Mouse (Mus musculus) ES-CJ7 (cell line): ENCODE measurements at regions not wholly inside any gene's neighbourhood (a gene's known extent, or its start where the extent isn't known, plus 50 kb on each side); places are given as distances from the start of the nearest gene placed in this dataset.
"Not testable (repeated sequence)": the region's sequence is repeated elsewhere in the genome, so short reads cannot be mapped to it uniquely, and the experiment has no call there.

Source experiments
- DNase-seq: peaks from one replicate; pipeline ENCODE4 v3.0.0; 2011; ENCODE audit warnings: low read depth, low spot score

DNA sequence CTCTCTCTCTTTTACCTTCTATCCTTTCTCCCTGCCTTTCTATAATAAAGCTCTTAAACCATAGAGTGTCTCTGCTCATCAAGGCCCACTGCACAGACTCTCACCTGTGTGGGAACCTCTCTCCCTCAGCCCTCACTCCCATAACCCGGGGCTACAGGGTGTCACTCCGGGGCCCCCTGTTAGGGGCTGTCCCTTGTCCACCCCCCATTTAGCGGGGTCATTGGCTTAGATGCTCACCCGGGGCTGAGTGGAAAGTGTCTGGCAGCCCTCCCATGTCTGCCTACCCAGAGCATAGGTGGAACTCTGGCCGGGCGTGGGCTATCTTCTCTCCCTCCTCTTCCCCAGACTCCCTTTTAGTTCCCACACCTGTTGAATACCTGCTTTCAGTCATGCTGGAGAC lies 116.4 kb downstream of the Zfp993 start:
- not testable (repeated sequence) for DNase-seq

DNA sequence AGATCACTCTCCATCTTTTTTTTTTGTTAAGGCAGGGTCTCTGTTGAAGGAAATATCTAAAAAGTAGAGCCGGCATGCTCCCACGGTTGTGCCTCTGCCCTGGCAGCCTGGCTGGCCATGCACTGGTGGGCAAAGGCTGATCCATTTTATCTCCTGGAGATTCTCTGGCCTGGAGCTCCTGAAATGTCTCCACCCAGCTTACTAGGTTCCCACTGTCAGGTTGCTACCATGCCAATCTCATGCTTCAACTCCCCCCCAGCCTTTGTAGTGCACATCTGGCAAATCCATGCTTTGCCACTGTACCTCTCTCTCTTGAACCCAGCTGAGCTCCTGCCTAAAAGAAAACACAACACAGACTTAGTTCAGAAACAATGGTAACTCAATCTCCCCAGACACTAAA lies 129.0 kb downstream of the Zfp993 start:
- DNase-seq = peak; percentile 11

DNA sequence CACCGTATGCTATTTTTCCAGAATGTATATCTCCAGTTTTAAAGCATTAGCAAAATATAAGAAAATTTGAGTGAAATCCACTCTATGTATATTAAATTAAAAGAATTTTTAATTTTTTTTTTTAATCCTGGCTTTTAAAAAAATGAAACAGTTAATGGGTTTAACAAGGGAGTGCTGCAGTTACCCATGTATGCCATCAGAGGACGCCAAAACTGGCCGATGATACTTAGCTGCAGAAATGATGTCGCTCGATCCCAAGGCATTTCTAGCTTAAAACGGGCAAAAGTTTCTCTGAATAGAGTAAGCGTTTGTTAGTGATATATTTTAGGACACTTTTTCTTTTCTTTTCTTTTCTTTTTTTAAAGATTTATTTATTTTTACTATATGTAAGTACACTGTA lies 129.9 kb downstream of the Zfp993 start:
- peak; percentile 86 for DNase-seq

DNA sequence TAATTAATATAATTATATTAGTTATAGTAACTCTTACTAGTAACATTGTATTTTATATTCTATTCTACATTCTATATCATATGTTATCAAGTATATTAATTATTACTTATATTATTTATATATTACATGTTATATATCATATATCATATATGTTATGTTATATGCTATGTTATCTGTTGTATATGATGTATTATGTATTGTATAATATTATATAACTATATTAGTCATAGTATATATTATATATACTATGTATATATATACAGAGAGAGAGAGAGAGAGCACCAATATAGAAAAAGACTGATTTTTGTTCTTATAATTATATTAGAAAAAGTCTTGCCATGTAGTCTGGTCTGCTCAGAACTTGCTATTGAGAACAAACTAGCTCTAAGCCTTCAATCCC lies 133.0 kb downstream of the Zfp993 start:
- not testable (repeated sequence) for DNase-seq
